Mouse (Mus musculus) heart, adult 2 months (tissue): ENCODE results near the gene Hipk2. TPM values are rescaled to one million over a fixed set of nuclear protein-coding genes. Genes with fewer than 3 reads are reported as not detected.

Experiments
- DNase-seq, 2 experiments: peaks; one replicate each; pipeline ENCODE4 v3.0.0; 2021
- H3K27ac ChIP-seq: fragments of 200-600 bp; 2 replicates; pipeline ENCODE4 v1.8.1; 2022
- H3K27me3 ChIP-seq: fragments of 200-500 bp; 2 replicates; pipeline ENCODE4 v1.6.1; 2012; ENCODE audit warnings: mild to moderate bottlenecking, low read length, inconsistent platforms, mixed read lengths; ENCODE audit not compliant: control insufficient read depth, insufficient read depth
- H3K36me3 ChIP-seq: fragments of 200-500 bp; 2 replicates; pipeline ENCODE4 v1.6.1; 2012; ENCODE audit warnings: low read length, inconsistent platforms; ENCODE audit not compliant: control insufficient read depth, insufficient read depth
- H3K4me1 ChIP-seq: fragments of 200-500 bp; 2 replicates; pipeline ENCODE4 v1.6.1; 2011; ENCODE audit warnings: low read length; ENCODE audit not compliant: control insufficient read depth, insufficient read depth
- H3K4me3 ChIP-seq: fragments of 200-600 bp; 2 replicates; pipeline ENCODE4 v1.8.1; 2022
- H3K79me2 ChIP-seq: fragments of 200-500 bp; replicated peaks from 2 replicates; pipeline ENCODE4 v1.6.1; 2012; ENCODE audit warnings: mild to moderate bottlenecking, inconsistent platforms, low read length, moderate library complexity, mixed read lengths; ENCODE audit not compliant: control insufficient read depth, insufficient read depth
- H3K9ac ChIP-seq: fragments of 200-500 bp; 2 replicates; pipeline ENCODE4 v1.6.1; 2012; ENCODE audit warnings: low read depth, mild to moderate bottlenecking, control low read depth, inconsistent platforms, low read length, mixed read lengths
- CTCF ChIP-seq: fragments of 200-600 bp; IDR thresholded peaks from 2 replicates; pipeline ENCODE4 v1.8.1; 2022; ENCODE audit warnings: antibody characterized with exemption, mild to moderate bottlenecking, moderate library complexity
- EP300 ChIP-seq: fragments of 200-500 bp; IDR thresholded peaks from 2 replicates; pipeline ENCODE4 v1.6.1; 2011; ENCODE audit warnings: low read depth, low read length, control low read depth; ENCODE audit not compliant: insufficient read depth
- POLR2A ChIP-seq: fragments of 200-500 bp; IDR thresholded peaks from 2 replicates; pipeline ENCODE4 v1.6.1; 2011; ENCODE audit warnings: mild to moderate bottlenecking, low read depth, low read length, control low read depth; ENCODE audit not compliant: insufficient read depth
- WGBS: fragments of 180-500 bp; shearing (Covaris S2); methylation state at CpG from one replicate; pipeline ENCODE4 v1.1.7; 2018; 5-methylcytosine and 5-hydroxymethylcytosine counted together
- intact Hi-C: fragments of 180-260 bp; cut with DNase I; formaldehyde crosslinking; loops from one replicate; pipeline ENCODE4 v1.15.1; 2025
- polyA plus RNA-seq: library from polyadenylated mRNA; depleted of rRNA; stranded (reverse); fragments of >200 nt; gene quantifications from 2 replicates; pipeline ENCODE4 v1.2.3, GENCODE M21; 2012
- total RNA-seq, 2 experiments: library from RNA; stranded (reverse); gene quantifications; 2 replicates each; pipeline ENCODE4 v1.2.3; 2021

The Hipk2 gene
- total and polyA plus RNA-seq, 3 experiments: 35.9 to 98.5 (median 91.0) TPM

GRCm38 (mm10) chr6:38736240-38736639 lies 139.7 kb downstream of the Hipk2 start:
- Histone ChIP-seq H3K36me3 (no peaks in the 10 kb centered on the region), H3K79me2 (no peaks in the 10 kb centered on the region), H3K27me3 (no peaks in the 10 kb centered on the region), H3K4me1 (peaks cover 1% of the 10 kb centered on the region; the same call in 1 of the 2 replicates), H3K27ac (no peak overlapping the region), H3K4me3 (no peak overlapping the region), H3K9ac (no peak overlapping the region)
- peak; percentile 76 to 83 for DNase-seq
- 20% methylated on average over 4 of the region's 4 CpGs for WGBS
- intact Hi-C loops: loop anchor here (1.0 kb wide), 1 partner anchor 175 kb away; no protein-coding TSS in a partner anchor
- no peak for TF ChIP-seq POLR2A
- TF ChIP-seq EP300: peak; percentile 75; the same call in 1 of the 2 replicates
- peak; percentile 95; the same call in 1 of the 2 replicates for TF ChIP-seq CTCF

DNA sequence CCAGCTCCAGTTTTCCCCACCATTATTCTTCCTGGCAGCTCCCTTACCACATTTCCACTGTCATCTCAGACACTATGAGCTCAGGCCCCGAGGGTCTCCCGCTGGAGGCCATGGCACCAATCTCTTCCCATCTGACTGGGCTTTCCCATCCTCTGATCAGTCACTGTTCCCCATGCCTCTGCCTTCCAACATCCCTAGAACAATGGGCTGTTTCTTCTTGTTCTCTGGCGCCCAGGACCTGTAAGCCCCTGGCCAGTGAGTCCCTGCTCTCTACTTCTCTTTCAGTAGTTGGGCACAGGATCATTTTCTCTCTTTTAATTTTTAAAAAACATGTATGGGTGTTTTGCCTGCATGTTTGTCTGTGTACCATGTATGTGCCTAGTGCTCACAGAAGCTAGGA lies 143.3 kb downstream of the Hipk2 start:
- DNase-seq: no peak
- H3K36me3 ChIP-seq: no peaks in the 10 kb centered on the region
- no peak overlapping the region for H3K27ac ChIP-seq
- H3K4me3 ChIP-seq: no peak overlapping the region
- intact Hi-C loops: no loop called here
- WGBS: 89% methylated on average over 3 of the region's 3 CpGs
- H3K79me2 ChIP-seq: no peaks in the 10 kb centered on the region
- no peak for TF ChIP-seq EP300
- no peak for TF ChIP-seq CTCF
- no peak for TF ChIP-seq POLR2A
- H3K4me1 ChIP-seq: peaks cover 1% of the 10 kb centered on the region; the same call in 1 of the 2 replicates
- no peaks in the 10 kb centered on the region for H3K27me3 ChIP-seq
- H3K9ac ChIP-seq: no peak overlapping the region

- no peak overlapping the region for H3K4me3 ChIP-seq
- WGBS: 90% methylated on average over 15 of the region's 15 CpGs
- TF ChIP-seq CTCF: no peak
- no peak for TF ChIP-seq POLR2A
- TF ChIP-seq EP300: no peak
- DNase-seq: no peak
- H3K27ac ChIP-seq: no peak overlapping the region
- intact Hi-C loops: no loop called here
- no peak overlapping the region for H3K9ac ChIP-seq
- no peaks in the 10 kb centered on the region for H3K36me3 ChIP-seq
- H3K4me1 ChIP-seq: no peaks in the 10 kb centered on the region
- no peaks in the 10 kb centered on the region for H3K27me3 ChIP-seq
- no peaks in the 10 kb centered on the region for H3K79me2 ChIP-seq
These were observed 145.5 kb downstream of the Hipk2 start for GRCm38 (mm10) chr6:38730169-38731146.

- WGBS: 98% methylated on average over 3 of the region's 3 CpGs
These were observed 150.4 kb downstream of the Hipk2 start for GRCm38 (mm10) chr6:38725515-38725914.

DNA sequence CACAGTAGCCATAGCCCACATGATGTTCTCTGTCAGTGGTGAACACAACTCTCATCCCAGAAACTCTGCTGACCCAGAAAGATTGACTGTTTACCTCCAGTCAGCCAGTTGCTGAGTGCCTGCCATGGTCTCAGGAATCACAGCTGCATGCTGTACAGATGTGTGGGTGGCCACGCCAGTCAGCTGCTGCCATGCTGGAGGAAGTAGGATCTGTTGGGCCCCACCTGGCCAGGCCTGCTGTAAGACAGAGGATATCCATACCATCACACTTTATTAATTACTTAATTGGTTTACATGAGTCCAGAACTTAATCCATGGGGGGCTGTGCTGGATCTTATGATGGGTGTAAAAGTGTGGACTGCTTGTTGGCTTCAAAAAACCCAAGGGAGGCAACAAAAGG lies 154.6 kb downstream of the Hipk2 start:
- no peak overlapping the region for H3K4me3 ChIP-seq
- no peaks in the 10 kb centered on the region for H3K27me3 ChIP-seq
- TF ChIP-seq CTCF: no peak
- no peak for TF ChIP-seq EP300
- no peak for TF ChIP-seq POLR2A
- WGBS: 81% methylated on average over 1 of the region's 1 CpGs
- H3K9ac ChIP-seq: no peak overlapping the region
- no peak for DNase-seq
- H3K4me1 ChIP-seq: no peaks in the 10 kb centered on the region
- intact Hi-C loops: no loop called here
- no peaks in the 10 kb centered on the region for H3K79me2 ChIP-seq
- H3K27ac ChIP-seq: no peak overlapping the region
- H3K36me3 ChIP-seq: peaks cover 1% of the 10 kb centered on the region; the same call in 1 of the 2 replicates

More at GRCm38 (mm10) chr6:38725515-38725914, 150.4 kb downstream of the Hipk2 start:
- no peak overlapping the region for H3K9ac ChIP-seq
- no peaks in the 10 kb centered on the region for H3K36me3 ChIP-seq
- H3K4me3 ChIP-seq: no peak overlapping the region
- H3K27me3 ChIP-seq: no peaks in the 10 kb centered on the region
- TF ChIP-seq POLR2A (no peak), CTCF (no peak), EP300 (no peak)
- no peak for DNase-seq
- intact Hi-C loops: no loop called here
- no peaks in the 10 kb centered on the region for H3K79me2 ChIP-seq
- H3K4me1 ChIP-seq: no peaks in the 10 kb centered on the region
- no peak overlapping the region for H3K27ac ChIP-seq

DNA sequence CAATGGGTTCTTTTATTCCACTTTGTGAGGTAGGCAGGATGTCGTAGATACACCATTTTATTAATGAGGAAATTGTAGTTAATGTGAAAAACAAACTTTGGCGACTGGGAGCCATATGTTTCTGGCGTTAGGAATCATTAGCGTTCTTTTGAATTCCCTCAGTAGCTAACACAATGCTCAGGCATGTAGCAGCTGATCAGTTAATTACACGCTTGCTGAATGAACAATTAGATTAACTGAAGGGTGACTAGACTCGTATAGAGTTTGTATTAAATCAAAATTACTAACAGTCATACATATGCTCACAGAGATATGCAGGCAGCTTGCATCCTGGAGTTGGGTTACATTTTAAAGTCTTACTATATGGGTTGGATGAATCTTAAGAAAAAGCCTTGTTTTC lies 156.7 kb downstream of the Hipk2 start:
- no peaks in the 10 kb centered on the region for H3K79me2 ChIP-seq
- no peak overlapping the region for H3K27ac ChIP-seq
- no peak for DNase-seq
- no peaks in the 10 kb centered on the region for H3K27me3 ChIP-seq
- no peaks in the 10 kb centered on the region for H3K4me1 ChIP-seq
- no peak overlapping the region for H3K4me3 ChIP-seq
- WGBS: 67% methylated on average over 6 of the region's 6 CpGs
- TF ChIP-seq POLR2A (no peak), CTCF (no peak), EP300 (no peak)
- no peak overlapping the region for H3K9ac ChIP-seq
- peaks cover 1% of the 10 kb centered on the region for H3K36me3 ChIP-seq
- intact Hi-C loops: no loop called here
